23 mouse cellular contexts compared by ENCODE assay signal in genomic region chr17:91112085-91112484, GRCm38 (mm10).
"Had no signal": no experiment of that assay in that cellular context is flagged by ENCODE, and none has a peak within 500 bp of the region (broad histone marks: within the 10 kb centered on the region; RNA-seq: fewer than 3 reads in every experiment).

No protein-coding gene starts in this region.

- H3K36me3 ChIP-seq: heart, embryonic 10.5 days; heart, embryonic 12.5 days; hindbrain, embryonic 10.5 days; hindbrain, embryonic 12.5 days; intestine, embryonic 15.5 days; limb, embryonic 10.5 days; limb, embryonic 12.5 days had no signal

- DNase-seq: gastrocnemius, adult 2 months; gastrocnemius, postnatal 10 days; gastrocnemius, postnatal 25 days; heart, adult 18-20 months; heart, postnatal 10 days; heart, postnatal 4 days; kidney, adult 18-20 months; kidney, adult 8-10 months; kidney, postnatal 10 days; kidney, postnatal 4 days had no signal

- ATAC-seq: hindbrain, embryonic 16.5 days; inflammation-experienced regulatory T-cells, adult 6 months; intestine, embryonic 15.5 days; intestine, postnatal 0 days had no signal

- H3K4me2 ChIP-seq: heart, embryonic 12.5 days; hindbrain, embryonic 12.5 days; hindbrain, embryonic 14.5 days; intestine, embryonic 15.5 days; limb, embryonic 12.5 days had no signal

- H3K9ac ChIP-seq: heart, embryonic 12.5 days; hindbrain, embryonic 12.5 days; hindbrain, embryonic 14.5 days; intestine, embryonic 15.5 days; limb, embryonic 12.5 days had no signal

- H3K4me3 ChIP-seq: gastrocnemius, adult 2 months; heart, embryonic 10.5 days; heart, embryonic 12.5 days; hindbrain, embryonic 10.5 days; hindbrain, embryonic 12.5 days; intestine, embryonic 15.5 days; layer of hippocampus, adult 2 months; left cerebral cortex, adult 2 months; limb, embryonic 10.5 days; limb, embryonic 12.5 days had no signal

- H3K27ac ChIP-seq: gastrocnemius, adult 2 months; heart, embryonic 10.5 days; hindbrain, embryonic 10.5 days; hindbrain, embryonic 12.5 days; hindbrain, embryonic 14.5 days; intestine, embryonic 15.5 days; layer of hippocampus, adult 2 months; left cerebral cortex, adult 2 months; limb, embryonic 10.5 days; limb, embryonic 12.5 days had no signal

- H3K9me3 ChIP-seq: heart, embryonic 10.5 days; heart, embryonic 12.5 days; hindbrain, embryonic 10.5 days; hindbrain, embryonic 12.5 days; intestine, embryonic 15.5 days; limb, embryonic 10.5 days; limb, embryonic 12.5 days had no signal

- H3K4me1 ChIP-seq: heart, embryonic 10.5 days; heart, embryonic 12.5 days; hindbrain, embryonic 10.5 days; hindbrain, embryonic 12.5 days; intestine, embryonic 15.5 days; limb, embryonic 10.5 days; limb, embryonic 12.5 days had no signal

- H3K27me3 ChIP-seq: heart, embryonic 12.5 days; hindbrain, embryonic 12.5 days; intestine, embryonic 15.5 days; limb, embryonic 12.5 days had no signal
